Mouse (Mus musculus) heart, adult 2 months (tissue): ENCODE measurements around the gene Mfsd4a.

Experiments used
- CTCF ChIP-seq: fragments of 200-600 bp; IDR thresholded peaks from 2 replicates; pipeline ENCODE4 v1.8.1; 2022; ENCODE audit warnings: antibody characterized with exemption, mild to moderate bottlenecking, moderate library complexity
- EP300 ChIP-seq: fragments of 200-500 bp; IDR thresholded peaks from 2 replicates; pipeline ENCODE4 v1.6.1; 2011; ENCODE audit warnings: low read depth, low read length, control low read depth; ENCODE audit not compliant: insufficient read depth
- POLR2A ChIP-seq: fragments of 200-500 bp; IDR thresholded peaks from 2 replicates; pipeline ENCODE4 v1.6.1; 2011; ENCODE audit warnings: mild to moderate bottlenecking, low read depth, low read length, control low read depth; ENCODE audit not compliant: insufficient read depth

DNA sequence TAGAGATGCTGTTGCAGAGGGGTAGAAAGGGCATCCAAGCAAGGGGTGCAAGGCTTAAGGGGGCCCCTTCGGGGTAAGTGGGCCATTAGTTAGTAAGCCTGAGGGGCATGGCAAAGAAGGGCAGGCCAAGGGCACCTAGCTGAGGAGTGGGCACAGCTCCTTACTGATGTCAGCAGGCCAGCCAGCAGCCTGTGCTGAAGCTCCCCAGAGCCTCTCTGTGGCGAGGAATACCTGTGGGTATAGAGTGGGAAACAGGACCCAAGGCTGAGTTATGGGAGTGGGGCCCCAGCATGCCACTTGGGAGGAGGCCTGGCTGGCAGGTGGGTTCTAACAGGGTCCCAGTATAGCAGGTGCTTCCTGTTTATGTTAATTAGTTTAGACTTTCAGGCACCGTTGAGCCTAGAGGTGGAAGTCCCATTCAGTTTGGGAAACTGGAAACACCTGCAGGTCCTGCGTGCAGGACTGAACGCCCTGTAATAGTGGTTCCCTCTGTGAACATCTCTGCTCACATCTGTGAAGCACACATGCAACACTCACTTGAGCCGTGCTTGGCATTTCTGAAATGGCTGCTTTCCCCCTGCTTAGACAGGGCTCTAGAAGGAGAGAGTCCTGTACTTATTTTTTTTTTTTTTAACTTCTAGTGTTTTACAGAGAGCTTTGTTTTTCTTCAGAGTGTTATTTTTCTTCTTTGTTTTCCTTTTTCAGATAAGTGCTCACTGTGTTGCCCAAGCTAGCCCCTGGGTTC, 34.3 kb upstream of the Mfsd4a start:
- TF ChIP-seq EP300 (no peak), POLR2A (no peak), CTCF (no peak)
